Comparison of ENCODE assay signal across 7 mouse cellular contexts in the genomic region with DNA sequence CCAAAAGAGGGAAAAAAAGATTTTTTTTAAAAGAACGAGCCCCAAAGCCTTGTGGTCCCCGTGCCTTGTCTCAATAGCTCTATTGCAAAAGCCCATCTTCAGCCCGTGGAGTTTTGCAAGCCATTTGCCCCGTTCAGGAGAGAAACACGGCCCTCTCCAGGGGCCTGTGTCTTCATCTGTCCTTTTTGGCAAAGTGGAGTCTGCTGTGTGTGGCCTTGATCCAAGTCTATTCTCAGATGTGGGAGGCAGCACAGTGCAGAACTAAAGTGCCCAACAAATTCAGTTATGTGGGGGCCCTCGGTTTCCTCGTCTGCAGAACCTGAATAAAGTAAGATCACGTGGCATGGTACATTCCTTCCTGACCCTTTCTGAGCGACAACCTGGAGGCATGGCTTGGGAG. TPM values are rescaled to one million over a fixed set of nuclear protein-coding genes. Genes with fewer than 3 reads are reported as not detected.
A peak's percentile ranks its signal among the peaks of the same experiment; 100 is the strongest.
DNase-seq lines count a peak whose midpoint lies in the region; ATAC-seq lines count a peak whose summit lies in the region.

No protein-coding gene starts in this region.

- ATAC-seq in megakaryocyte, adult 5-6 weeks (ENCODE audit: poor library complexity, severe bottlenecking): peak; percentile 5; the same call in 1 of the 2 replicates

- DNase-seq in left cerebral cortex, postnatal 14 days (ENCODE audit: low spot score in 2 of 2): peak; percentile 49 to 61
- DNase-seq in left cerebral cortex, adult 11 months (ENCODE audit: low spot score): no peak
- peak; percentile 66 to 76 for DNase-seq in cerebellum, adult 18-20 months
- DNase-seq in heart, adult 9 months (ENCODE audit: low spot score in 2 of 2): peak; percentile 47 to 51
- DNase-seq in embryo, embryonic 10.5 days (ENCODE audit: low spot score): no peak
- no peak for DNase-seq in urinary bladder, postnatal 14 days (ENCODE audit: low spot score)

- intact Hi-C loops in left cerebral cortex, postnatal 14 days (cut with DNase I): no loop called here

RNA-seq across cellular contexts. Expression of gene Tsen2, which starts 21.3 kb away (rescaled TPM):
- total RNA-seq in left cerebral cortex, postnatal 14 days (2021): 10 to 100 TPM; 19.5 to 21.2 TPM
- 2.9 and 3.0 TPM in 2 replicates for total RNA-seq in megakaryocyte, adult 5-6 weeks (2015)
- 3.4 and 8.7 TPM in 2 replicates for total RNA-seq in megakaryocyte, adult 5-6 weeks (2017)

Comparison
In these comparisons a context has a peak if more than half of its experiments do, and no peak if none do; other contexts are left out.
1. DNase-seq: peak in left cerebral cortex, postnatal 14 days (2 of 2), cerebellum, adult 18-20 months (2 of 2) and heart, adult 9 months (2 of 2); none in left cerebral cortex, adult 11 months (single experiment), embryo, embryonic 10.5 days (single experiment) and urinary bladder, postnatal 14 days (single experiment).